Mouse (Mus musculus) embryonic facial prominence, embryonic 12.5 days (tissue): ENCODE measurements around the gene Gm28079. TPM values are rescaled to one million over a fixed set of nuclear protein-coding genes. Genes with fewer than 3 reads are reported as not detected.
"Not testable (repeated sequence)": the region's sequence is repeated elsewhere in the genome, so short reads cannot be mapped to it uniquely, and the experiment has no call there.

Experiments used
- ATAC-seq: fragments of 200-750 bp; cut with Nextera tagmentation; 2 replicates; pipeline ENCODE4 v1.8.0; 2017; ENCODE audit not compliant: insufficient number of reproducible peaks, insufficient read depth, low FRiP score, low TSS enrichment
- H3K27ac ChIP-seq: fragments of 300-500 bp; sonication (generic); 2 replicates; pipeline ENCODE4 v1.5.1; 2016; ENCODE audit warnings: mild to moderate bottlenecking
- H3K27me3 ChIP-seq: fragments of 300-500 bp; sonication (generic); 2 replicates; pipeline ENCODE4 v1.6.1; 2016; ENCODE audit warnings: mild to moderate bottlenecking, moderate library complexity
- H3K36me3 ChIP-seq: fragments of 300-500 bp; sonication (generic); 2 replicates; pipeline ENCODE4 v1.6.1; 2016; ENCODE audit warnings: mild to moderate bottlenecking
- H3K4me1 ChIP-seq: fragments of 300-500 bp; sonication (generic); 2 replicates; pipeline ENCODE4 v1.6.1; 2016
- H3K4me2 ChIP-seq: fragments of 300-500 bp; sonication (generic); replicated peaks from 2 replicates; pipeline ENCODE4 v1.6.1; 2016; ENCODE audit warnings: mild to moderate bottlenecking, moderate library complexity
- H3K4me3 ChIP-seq: fragments of 300-500 bp; sonication (generic); 2 replicates; pipeline ENCODE4 v1.5.1; 2016; ENCODE audit warnings: mild to moderate bottlenecking
- H3K9ac ChIP-seq: fragments of 300-500 bp; sonication (generic); 2 replicates; pipeline ENCODE4 v1.6.1; 2016; ENCODE audit warnings: mild to moderate bottlenecking, moderate library complexity
- H3K9me3 ChIP-seq: fragments of 300-500 bp; sonication (generic); 2 replicates; pipeline ENCODE4 v1.6.1; 2016; ENCODE audit warnings: mild to moderate bottlenecking, moderate library complexity
- WGBS: fragments of 180-500 bp; shearing (Covaris S2); methylation state at CpG from one replicate; pipeline ENCODE4 v1.1.7; 2016; 5-methylcytosine and 5-hydroxymethylcytosine counted together
- polyA plus RNA-seq: library from polyadenylated mRNA; unstranded; fragments of >200 nt; fragmentation: Nextera tagmentation; extraction: Ambion mirVana; gene quantifications from 2 replicates; pipeline ENCODE4 v1.2.1, GENCODE M21; 2016

The Gm28079 gene
- not detected in 2 replicates for polyA plus RNA-seq

GRCm38 (mm10) chrY:70014799-70015198 is at the start of gene Gm28079:
TSS of gene Gm28079 (minus strand) at chrY:70014899.
- not testable (repeated sequence) for H3K27ac ChIP-seq, H3K9me3 ChIP-seq, H3K36me3 ChIP-seq, H3K4me3 ChIP-seq, H3K4me2 ChIP-seq, ATAC-seq, H3K9ac ChIP-seq, H3K27me3 ChIP-seq, H3K4me1 ChIP-seq
- WGBS = no CpG with 5 or more reads among the region's 1 CpGs
